Mouse (Mus musculus): Measurements from ENCODE around the gene Ptpn3. TPM values are rescaled to one million over a fixed set of nuclear protein-coding genes. Genes with fewer than 3 reads are reported as not detected.

The Ptpn3 gene
- polyA plus RNA-seq (2017; shearing (Covaris generic)), result 1 to 10 TPM; 1.6 to 2.0 TPM

DNA sequence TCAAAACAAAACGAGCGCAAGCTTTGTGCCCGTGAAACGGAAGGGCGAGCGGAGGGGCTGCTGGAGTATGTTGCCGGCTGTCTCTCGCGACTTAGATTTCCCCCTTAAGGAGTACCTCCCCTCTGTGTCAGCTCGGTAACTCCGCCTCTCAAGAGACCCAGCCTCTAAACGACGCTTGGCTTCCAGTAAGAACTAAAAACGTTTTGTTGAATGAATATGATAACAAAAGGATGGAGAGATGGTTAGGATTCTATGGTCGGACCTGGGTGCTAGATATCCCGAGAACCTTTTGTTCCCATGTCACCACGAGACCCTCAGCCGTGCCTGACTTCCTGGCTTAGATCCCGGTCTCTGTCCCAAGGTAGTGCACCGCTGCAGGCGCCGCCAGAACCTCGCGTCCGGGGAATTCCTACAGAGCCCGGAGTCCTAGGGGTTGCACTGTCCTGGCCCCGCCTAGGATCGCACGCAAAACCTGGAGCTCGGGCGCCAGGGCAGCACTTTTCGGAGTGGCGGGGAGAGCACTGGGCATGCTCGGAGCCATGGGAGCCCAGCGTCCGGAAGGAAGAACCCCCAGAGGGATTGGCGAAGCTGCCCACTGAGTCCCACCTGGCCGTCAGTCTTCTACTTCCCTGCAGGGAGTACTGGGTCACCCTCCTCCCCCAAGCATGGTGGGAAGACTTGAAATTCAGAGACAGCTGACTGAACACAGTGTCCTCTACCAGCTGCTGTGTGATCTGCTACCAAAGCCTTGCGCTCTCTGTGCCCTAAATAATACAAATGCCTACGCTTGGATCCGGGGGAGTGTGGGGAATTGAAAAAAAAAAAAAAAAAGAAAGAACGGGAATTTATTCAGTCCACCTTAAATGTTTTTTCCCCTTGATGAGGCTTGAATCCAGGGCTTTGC lies at the start of gene Ptpn3:
Ptpn3 (minus strand) TSS at position 428 of the 904 bp plus-strand sequence.
- ATAC-seq, result peak; percentile 38

DNA sequence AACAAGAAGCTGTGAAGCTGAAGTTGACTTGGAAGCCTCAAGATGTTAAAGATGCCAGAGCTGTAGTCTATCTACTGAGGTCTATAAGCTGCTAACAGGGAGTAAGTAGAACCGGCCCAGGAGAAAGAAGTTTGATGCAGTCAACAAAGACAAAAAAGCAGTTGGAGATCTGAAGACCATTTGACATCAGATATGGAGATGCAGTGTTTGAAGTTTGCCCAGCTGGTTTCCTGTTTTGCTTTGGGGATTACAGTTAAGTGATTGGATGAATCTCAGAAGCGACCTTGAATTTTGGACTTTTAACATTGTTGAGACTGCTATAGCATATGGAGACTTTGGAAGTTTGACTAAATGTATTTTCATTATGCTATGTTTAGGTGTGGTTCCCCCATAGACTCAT lies 48.9 kb upstream of the Ptpn3 start:
- ATAC-seq, result no peak

DNA sequence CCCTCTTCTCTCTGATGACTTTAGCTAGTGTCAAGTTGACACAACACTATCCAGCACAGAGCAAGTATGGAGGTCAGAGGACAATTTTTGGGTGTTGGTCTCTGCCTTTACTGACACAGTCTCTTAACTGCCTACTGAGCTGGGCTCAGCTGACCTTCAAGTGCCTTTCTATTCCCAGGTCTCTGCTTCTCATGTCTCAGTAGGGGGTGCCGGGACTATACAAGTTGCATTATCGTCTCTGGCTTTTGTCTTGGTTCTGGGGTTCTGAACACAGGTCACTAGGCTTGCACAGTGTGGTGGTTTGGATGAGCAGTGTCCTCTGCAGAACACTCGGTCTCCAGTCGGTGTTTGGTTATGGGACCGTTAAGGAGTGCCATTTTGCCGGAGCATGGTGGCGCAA lies 42.4 kb upstream of the Ptpn3 start:
- ATAC-seq, result no peak

DNA sequence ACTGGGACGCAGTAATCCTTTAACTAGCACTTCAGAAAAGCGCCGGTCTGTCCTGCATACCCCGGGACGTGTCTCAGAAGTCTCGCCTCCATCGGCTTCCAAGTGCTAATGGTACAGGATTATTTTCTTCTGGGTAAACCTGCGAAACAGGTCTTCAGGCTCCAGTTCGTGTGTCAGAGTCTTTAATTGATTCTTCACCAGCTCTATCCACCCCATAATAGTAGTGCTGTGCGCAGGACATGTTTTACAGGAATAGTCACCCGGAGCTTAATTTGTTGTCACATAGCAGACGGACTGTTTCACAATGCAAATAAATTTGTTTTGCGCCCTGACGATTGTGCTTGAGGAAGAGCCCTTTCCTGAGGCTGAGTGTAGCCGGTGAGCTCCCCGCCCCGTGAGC lies 37.3 kb upstream of the Ptpn3 start:
- no peak for ATAC-seq

DNA sequence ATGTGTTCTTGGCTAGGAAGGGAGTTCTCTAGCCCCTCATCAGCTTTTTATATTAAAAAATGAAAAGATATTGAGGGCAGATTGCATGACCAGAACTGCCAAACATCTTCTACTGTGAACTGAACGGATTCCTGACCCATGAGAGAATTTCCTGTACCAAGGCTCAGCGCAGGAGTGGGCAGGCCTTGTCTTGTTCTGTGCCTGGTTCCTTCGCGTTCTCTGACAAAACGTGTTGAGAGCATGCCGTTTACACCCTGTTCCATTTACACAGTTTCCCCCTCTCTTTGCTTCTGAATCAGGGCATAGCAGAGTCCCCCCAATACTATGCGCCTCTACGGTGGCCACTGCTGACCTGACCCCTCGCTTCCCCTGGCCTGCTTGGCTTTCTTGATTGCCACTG lies 36.4 kb upstream of the Ptpn3 start:
- no peak for ATAC-seq

DNA sequence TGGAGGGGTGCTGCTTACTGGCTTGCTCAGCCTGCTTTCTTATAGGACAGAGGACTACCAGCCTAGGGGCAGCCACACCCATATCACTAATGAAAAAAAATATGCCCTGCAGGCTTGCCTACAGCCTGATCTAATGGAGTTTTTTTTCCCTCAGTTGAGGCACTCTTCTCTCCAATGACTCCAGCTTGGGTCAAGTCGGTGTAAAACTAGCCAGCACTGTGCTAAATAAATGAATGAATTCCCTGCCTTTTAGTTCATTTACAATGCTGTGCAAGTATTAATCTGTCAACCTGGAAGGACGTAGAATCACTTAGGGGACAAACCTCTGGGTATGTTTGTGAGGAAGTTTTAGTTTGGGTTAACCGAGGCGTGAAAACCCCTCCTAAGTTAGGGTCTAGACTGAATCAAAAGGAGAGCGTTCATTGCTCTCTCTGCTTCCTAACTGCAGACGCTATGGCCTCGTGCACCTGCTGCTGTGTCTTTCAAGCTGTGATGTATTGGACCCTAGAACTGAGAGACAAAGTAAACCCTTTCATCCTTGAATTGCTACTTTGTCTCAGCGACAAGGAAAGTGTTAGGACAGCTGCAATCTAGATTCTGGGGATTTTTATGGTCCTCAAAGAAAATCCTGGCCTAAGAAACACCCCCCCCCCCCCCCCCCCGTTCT lies 33.5 kb upstream of the Ptpn3 start:
- ATAC-seq, result no peak

DNA sequence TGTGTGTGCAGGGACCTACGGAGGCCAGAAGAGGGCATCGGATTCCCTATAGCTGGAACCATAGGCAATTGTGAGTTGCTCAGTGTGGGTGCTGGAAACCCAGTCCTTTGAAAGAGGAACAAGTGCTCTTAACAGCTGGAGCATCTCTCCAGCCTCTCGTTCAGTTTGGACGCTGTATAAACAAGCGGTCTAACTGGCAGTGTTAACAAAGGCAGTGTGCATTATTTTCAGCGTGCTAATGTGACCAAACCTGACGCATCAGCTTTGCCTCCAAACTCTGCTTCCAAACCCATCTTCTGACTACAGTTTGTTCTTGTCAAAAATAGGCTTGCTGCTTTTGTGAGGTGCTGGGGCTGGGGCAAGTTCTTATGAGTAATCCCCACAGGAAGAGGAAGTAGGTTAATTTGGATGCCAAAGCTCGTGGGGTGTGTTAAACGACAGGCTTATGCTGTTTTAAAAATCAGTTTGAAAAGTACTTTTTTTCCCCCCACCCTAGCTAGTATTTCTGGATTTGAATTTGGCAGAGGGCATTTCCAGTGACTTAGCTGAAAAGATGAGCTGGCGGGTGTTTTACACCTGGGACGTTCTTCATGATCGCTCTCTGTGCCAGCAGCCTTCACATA lies 32.4 kb upstream of the Ptpn3 start:
- ATAC-seq, result no peak

DNA sequence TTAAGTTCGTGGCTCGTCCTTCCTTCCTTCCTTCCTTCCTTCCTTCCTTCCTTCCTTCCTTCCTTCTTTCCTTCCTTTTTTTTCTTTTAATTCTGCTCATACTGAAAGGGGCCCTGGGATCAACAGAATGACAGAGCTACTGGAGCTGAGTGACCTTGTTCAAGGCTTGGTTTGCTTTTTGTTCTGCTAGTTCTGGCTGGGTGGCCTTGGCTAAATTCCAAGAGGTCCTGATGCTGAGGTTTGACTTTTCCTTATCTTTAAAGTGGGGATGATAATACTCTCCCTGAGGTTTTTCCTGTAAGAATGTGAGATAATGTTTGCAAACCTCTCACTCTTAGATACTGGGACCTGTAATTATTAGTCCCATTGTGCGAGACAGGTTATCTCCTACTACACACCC lies 30.9 kb upstream of the Ptpn3 start:
- no peak for ATAC-seq

DNA sequence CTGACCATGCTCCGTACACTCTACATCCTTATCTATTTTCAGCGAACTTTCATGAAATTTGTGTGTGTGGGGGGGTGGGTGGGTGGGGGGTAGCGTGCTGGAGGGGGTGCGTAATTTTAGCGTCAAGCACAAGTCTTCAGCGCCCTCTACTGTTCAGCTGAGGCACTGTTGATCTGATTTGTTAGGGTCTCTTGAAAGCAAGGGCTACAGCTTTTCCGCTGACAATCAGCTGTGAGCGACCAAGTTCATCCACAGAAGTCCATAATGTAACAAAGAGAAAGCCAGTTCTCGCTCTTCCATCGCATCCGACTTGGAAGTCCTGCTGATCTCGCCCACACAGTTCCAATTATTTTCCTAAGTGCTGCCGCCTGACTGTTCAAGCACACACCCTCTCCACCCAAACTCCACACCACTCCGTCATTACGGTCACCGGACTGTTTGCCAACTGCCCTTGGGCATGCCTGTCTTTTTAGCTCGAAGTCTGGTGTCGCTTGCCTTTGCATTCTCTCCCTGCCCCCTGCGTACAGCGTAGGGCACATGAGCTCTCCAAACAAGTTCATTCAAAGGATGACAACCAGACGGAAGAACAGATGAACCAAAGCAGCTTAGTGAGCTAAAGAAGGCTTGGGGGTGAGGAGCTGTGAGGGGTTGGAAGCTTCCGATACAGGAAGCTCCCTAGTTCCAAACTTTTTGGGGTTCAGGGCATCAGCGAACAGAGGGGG lies 19.1 kb upstream of the Ptpn3 start:
- no peak for ATAC-seq

DNA sequence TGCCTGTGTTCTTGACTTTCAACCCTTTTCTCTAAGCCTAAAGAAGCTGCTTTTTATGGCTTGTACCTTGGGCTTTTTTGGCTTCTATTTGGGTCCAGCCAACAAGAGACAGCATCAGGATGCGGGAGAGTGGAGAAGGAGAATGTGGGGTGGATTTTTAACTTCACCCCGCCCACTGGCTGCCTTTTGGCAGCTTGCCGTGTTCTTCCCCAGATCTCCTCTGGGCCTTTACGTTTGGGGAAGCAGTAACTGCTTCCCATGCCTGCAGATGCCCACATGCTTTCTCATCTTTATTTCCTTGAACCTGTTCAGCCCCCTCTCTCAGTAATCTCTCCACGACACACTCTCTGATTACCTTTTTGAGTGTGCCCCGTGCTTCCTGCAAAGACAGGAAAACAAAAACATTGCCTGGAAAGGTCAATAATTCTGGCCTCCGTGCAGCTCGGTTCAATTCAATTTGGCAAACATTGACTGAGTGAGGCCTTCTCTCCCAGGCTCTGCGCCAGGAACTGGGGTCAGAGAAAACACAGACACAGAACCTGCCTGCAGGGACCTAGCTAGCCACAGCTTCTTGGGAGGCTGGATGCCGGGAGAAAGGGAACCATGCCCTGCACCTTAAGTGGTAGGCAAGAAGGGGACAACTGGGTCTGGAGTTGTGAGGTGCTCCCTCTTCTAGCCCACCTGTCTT lies 17.0 kb upstream of the Ptpn3 start:
- no peak for ATAC-seq

DNA sequence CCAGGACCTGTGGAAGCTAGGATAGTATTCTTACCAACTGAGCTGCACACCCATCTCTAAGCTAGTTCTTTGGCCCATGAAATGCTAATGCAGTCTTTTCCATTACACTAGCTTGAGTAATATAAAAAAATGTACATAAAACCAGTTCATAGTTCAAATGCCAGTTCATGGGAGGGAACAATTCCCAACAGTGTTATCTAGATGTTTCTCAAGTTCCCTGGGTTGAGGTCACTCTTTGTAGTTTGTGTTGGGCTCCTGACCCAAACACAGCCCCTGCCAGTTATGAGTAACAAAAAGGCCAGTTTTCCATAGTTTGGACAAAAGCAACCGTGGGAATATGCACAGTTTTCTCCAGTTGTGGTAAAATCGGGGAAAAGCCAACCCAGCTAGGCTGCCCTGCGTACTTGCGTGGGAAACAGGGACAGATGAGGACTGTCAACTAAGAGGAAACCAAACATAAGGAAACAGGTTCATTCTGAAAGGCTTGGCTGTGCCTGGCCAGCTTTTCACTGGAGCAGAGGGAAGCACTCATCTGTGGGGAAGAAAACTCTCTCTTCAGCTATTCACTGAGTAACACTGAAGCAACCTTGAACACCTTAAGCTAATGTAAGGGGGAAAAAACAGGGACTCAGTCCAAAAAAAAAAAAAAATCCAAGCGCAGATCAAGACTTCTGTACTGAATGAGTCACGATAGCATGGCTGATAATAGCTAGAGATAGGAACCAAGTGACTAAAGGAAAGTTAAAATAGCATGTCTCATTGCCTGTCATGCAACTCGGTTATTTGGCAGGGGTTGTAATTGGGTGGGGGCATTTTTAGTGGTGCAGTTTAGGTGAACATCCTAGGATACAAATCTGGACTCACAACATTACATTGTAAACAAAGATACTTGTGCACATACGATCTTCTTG lies 10.9 kb upstream of the Ptpn3 start:
- ATAC-seq, result no peak

DNA sequence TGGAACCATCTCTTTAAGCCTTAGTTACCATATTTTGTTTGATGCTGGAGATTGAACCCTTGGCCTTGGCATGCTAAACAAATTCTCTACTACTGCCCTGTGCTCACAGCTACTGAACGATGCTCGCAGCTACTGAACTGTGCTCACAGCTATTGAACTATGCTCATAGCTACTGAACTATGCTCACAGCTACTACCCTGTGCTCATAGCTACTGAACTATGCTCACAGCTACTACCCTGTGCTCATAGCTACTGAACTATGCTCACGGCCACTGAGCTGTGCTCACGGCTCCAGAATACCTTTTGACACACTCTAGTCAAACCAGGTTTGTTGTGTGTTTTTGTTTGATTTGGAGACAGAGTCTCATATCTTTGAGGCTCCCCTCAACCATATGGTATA lies 10.1 kb upstream of the Ptpn3 start:
- ATAC-seq, result no peak

DNA sequence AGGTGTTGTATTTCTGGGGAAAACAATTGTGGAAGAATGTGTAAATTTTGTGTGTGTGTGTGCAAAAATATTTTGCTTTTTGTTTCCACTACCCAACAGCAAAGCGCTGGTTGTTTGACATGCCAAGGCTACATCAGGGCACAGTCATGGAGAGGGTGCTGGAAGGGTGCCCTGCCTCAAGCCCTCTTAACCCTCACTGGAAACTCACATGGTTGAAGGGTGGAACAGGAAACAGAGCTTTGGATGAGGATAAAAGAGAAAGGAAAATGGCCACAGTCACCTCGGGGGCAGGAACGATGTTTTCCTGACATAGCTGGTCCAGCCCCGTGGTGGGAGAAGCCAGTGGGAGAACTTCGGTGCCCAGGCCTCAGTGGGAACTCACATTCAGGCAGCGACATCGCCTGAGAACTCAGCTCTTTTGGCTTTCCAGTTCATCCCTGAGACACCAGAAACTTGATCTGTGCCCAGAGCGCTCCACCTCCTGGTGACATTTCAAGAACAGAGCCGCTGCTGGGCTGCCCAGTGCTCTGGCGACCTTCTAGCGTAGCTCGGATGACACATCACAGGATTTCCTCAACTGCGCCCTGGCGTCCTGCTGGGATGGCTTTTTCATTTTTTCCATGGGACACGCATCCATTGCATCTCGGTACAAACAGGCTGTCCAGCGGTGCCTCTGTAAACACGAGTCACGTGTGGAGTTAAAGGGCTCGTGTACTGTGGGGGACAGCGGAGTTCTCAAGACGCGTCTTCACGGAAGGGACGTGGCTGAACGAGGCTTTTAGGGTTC lies 6.8 kb upstream of the Ptpn3 start:
- ATAC-seq, result no peak

DNA sequence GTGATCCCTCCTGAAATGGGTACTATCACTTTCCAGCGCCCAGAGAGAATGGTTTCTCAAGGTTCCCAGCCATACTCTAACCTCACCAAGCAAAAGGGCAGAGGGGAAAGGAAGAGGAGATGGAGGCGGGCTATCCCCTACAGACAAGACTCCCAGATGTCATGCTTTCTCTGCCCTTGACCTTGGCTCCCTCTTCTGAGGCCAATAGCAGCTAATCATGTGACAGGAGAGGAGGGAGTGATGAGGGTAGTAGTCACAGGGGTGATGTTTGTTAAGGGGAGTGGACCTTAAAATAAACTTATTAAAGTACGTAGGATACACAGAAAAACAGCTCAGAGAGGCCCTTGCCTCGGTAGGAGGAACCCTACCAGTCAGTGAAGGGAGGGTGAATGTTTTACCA lies 6.1 kb upstream of the Ptpn3 start:
- no peak for ATAC-seq

DNA sequence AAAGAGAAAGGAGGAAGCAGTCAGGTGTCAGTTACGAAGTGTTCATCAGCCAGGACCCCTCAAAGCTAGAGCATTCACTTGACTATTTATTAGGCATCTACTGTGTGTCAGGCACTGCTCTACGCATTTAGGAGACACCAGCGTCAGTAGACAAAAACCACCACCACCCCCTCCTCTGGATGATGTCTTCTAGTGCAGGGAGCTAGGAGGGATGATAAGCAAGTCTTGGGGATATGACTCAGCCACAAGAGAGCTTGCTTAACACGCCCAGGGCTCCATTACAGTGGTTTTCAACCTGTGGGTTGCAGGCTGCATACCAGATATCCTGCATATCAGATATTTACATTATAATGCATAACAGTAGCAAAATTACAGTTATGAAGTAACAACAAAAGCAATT lies 4.6 kb upstream of the Ptpn3 start:
- no peak for ATAC-seq

DNA sequence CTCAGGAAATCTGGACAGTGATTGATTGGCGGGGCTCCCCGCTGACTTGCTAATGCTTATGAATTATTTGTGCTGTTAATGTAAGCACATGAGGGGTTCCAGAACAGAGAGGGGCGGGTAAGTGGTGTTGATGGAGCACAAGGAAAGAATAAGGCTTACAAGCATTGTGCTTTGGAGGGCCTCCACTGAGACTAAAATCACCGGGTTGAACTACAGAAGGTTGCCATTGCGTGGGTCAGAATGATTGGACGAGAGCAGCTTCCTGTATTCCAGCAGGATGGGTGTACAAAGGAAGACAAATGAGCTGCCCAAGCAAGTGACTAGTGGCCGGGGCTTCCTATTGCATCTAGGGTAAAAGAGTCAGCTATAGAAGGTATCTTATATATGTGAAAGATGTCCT lies 4.0 kb upstream of the Ptpn3 start:
- ATAC-seq, result no peak

DNA sequence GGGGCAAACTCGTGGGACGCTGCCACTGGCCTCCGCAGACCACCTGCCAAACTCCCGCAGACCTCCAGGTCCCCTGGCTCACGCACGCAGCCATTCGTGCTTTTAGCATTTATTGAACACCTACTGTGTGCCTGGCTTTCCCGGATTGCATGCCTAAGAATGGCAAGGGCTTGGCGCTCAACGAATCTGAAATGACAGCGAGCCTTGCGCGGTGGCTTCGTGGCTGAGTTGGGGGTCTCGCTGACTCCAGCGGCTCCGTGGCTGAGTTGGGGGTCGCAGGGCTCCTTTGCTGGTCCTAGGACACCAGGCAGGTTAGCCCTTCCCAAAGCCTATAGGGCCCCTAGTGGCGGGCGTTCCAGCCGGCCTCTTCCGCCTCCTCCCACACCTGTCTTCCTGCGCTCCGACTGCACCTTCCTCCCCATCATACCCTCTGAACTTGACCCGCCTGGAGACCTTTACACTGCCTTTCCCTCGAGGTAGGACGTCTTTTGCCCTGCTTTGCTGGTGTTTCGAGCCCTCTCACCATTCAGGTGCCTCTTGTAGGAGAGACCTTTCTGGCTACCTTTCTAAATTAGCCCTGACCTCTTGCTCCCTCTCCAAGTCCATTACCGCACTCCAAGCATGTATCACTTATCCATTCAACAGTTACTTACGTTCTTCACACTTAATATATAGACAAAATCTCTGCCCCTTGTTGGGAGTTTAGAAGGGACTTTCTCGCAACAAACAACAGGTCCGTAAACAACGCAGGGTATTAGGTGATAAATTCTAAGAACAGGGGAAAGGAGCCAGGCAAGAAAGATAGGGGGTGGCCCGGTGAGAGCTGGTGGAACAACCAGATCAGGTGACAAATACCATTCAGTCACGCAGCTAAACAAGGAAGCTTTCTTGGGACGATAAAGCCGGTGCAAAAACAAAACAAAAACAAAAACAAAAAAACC lies 898 bp downstream of the Ptpn3 start:
- peak; percentile 17 for ATAC-seq

DNA sequence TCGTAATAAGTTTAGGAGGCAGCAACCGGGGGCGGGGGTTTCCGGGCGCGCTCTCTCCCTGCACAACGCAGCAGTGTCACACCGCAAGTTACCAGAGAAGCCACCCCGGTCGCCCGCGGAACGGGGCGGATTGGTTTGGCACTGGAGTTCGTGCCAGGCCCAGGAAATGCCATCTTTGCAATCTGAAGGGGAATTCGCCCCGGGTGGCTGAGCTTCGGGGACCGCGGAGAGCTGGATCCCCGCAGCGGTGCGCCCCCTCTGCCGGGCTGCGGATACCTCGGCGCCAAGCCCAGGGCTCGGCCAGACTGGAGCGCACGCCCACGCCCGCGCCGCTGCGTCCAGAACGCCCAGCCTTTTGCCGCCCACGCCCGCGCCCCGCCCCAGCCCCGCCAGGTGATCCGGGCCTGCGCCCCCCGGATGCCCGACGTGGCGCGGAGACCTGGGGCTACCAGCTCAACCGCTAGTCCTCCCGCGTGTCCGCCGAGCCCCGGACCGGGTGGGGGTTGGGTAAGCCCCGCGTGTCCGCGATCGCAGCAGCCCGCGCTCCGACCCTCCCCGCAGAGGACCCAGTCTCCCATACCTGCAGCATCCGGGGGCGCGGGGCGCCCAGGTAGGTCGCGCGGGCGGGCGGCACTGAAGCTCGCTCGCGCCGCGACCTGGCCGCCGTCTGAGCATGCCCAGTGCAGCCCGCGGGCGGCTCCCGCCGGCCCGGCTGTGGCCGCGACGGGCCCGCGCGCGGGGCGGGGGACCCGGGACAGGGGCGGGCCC lies 1.8 kb downstream of the Ptpn3 start:
- ATAC-seq, result peak; percentile 59

DNA sequence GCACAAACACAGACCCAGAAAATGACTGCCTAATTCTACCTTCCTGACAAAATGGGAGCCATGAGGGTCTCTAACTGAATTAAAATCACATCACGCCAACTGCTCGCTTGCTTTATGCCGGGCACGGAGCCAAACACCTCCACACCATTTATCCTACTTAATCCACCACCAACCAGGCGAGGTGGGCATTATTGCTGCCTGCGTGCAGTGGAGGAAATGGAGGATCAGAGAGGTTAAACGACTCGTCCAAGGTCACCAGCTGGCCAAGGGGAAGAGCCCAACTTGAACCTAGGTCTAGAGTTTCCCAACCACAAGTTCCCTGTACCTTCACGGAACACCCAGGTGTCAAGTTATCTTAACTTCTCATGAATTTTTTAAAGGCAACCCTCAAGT lies 2.3 kb downstream of the Ptpn3 start:
- ATAC-seq, result no peak

Measured in activated CD4-positive, CD25-positive, alpha-beta regulatory T cell, adult 4 months (primary cell).